In genomic region chr12:5373641-5374195, GRCm38 (mm10) we compare ENCODE assay signal across 8 mouse cellular contexts. TPM values are rescaled to one million over a fixed set of nuclear protein-coding genes. Genes with fewer than 3 reads are reported as not detected.
DNase-seq lines count a peak whose midpoint lies in the region; ATAC-seq and TF ChIP-seq lines count a peak whose summit lies in the region.

No protein-coding gene starts in this region.

- H3K27ac ChIP-seq in left cerebral cortex, adult 2 months = peak overlapping the region; percentile 99
- no peak overlapping the region for H3K27ac ChIP-seq in brown adipose tissue, adult 24 weeks (replicated peaks; ENCODE audit: low read depth, low read length)
- peak overlapping the region; percentile 96 for H3K27ac ChIP-seq in hindbrain, embryonic 13.5 days
- no peak overlapping the region for H3K27ac ChIP-seq in liver, embryonic 15.5 days (replicated peaks)

- no peaks in the 10 kb centered on the region for H3K36me3 ChIP-seq in hindbrain, embryonic 13.5 days
- H3K36me3 ChIP-seq in liver, embryonic 15.5 days (replicated peaks) = no peaks in the 10 kb centered on the region

- no peak for TF ChIP-seq CTCF in left cerebral cortex, adult 2 months (IDR thresholded peaks at IDR 0.05)

- intact Hi-C loops in left cerebral cortex, adult 2 months (cut with DNase I) = loop anchor here (5.0 to 10.0 kb wide), 3 partner anchors 101 to 1261 kb away; no protein-coding TSS in a partner anchor
- intact Hi-C loops in left cerebral cortex, postnatal 14 days (cut with DNase I) = loop anchor here (10.0 kb wide), 1 partner anchor 229 kb away; no protein-coding TSS in a partner anchor

- peak overlapping the region; percentile 71 for H3K4me3 ChIP-seq in left cerebral cortex, adult 2 months
- peak overlapping the region; percentile 73 for H3K4me3 ChIP-seq in brown adipose tissue, adult 24 weeks (ENCODE audit: insufficient read depth, low read depth, low read length)
- H3K4me3 ChIP-seq in hindbrain, embryonic 13.5 days = peak overlapping the region; percentile 90
- peak overlapping the region; percentile 49 for H3K4me3 ChIP-seq in liver, embryonic 15.5 days (replicated peaks)

- peak overlapping the region; percentile 98 for H3K9ac ChIP-seq in hindbrain, embryonic 13.5 days
- no peak overlapping the region for H3K9ac ChIP-seq in liver, embryonic 15.5 days

- no peaks in the 10 kb centered on the region for H3K9me3 ChIP-seq in hindbrain, embryonic 13.5 days
- no peaks in the 10 kb centered on the region for H3K9me3 ChIP-seq in liver, embryonic 15.5 days (replicated peaks)

- under 1% methylated on average over 42 of the region's 42 CpGs for whole genome bisulfite sequencing in hindbrain, embryonic 13.5 days
- 3% methylated on average over 42 of the region's 42 CpGs for WGBS in liver, embryonic 15.5 days (ENCODE audit: insufficient replicate concordance)

- H3K4me1 ChIP-seq in brown adipose tissue, adult 24 weeks (ENCODE audit: control insufficient read depth, insufficient read depth, insufficient read length, low read length) = no peaks in the 10 kb centered on the region
- peaks cover 35% of the 10 kb centered on the region for H3K4me1 ChIP-seq in hindbrain, embryonic 13.5 days (replicated peaks)
- H3K4me1 ChIP-seq in liver, embryonic 15.5 days (replicated peaks) = no peaks in the 10 kb centered on the region

- peaks cover 14% of the 10 kb centered on the region for H3K27me3 ChIP-seq in hindbrain, embryonic 13.5 days
- peaks cover 70% of the 10 kb centered on the region for H3K27me3 ChIP-seq in liver, embryonic 15.5 days

- ATAC-seq in hindbrain, embryonic 13.5 days (ENCODE audit: low FRiP score) = no peak
- no peak for ATAC-seq in liver, embryonic 15.5 days (ENCODE audit: insufficient read depth)

- DNase-seq in left cerebral cortex, adult 2 months (ENCODE audit: extremely low spot score in 1 of 2, low spot score in 2 of 2) = peak; percentile 46
- DNase-seq in left cerebral cortex, postnatal 14 days (ENCODE audit: low spot score in 2 of 2) = no peak
- peak; percentile 33 for DNase-seq in forelimb bud, embryonic 11.5 days (ENCODE audit: low read depth, low spot score)
- peak; percentile 43 for DNase-seq in right cerebral cortex, postnatal 4 days
- no peak for DNase-seq in frontal cortex, postnatal 10 days (ENCODE audit: low spot score in 2 of 2)

- H3K4me2 ChIP-seq in hindbrain, embryonic 13.5 days = peak overlapping the region; percentile 93
- peak overlapping the region; percentile 64 for H3K4me2 ChIP-seq in liver, embryonic 15.5 days

RNA-seq across cellular contexts. Expression of gene Klhl29, which starts 1.8 kb away (rescaled TPM):
- 10 to 100 TPM; 43.2 to 44.3 TPM for total RNA-seq in left cerebral cortex, adult 2 months (2021)
- 10 to 100 TPM; 39.0 to 44.3 TPM for total RNA-seq in left cerebral cortex, postnatal 14 days (2021)
- polyA plus RNA-seq in brown adipose tissue, adult 24 weeks (2012; ENCODE audit: insufficient read depth, insufficient read length, missing spikeins) = 0.67 and 0.71 TPM in 2 replicates
- polyA plus RNA-seq in hindbrain, embryonic 13.5 days (2015; fragmentation: Nextera tagmentation; extraction: Ambion mirVana) = 4.0 and 4.1 TPM in 2 replicates
- polyA plus RNA-seq in liver, embryonic 15.5 days (2015; fragmentation: Nextera tagmentation; extraction: Ambion mirVana) = 0.07 TPM in 2 replicates

Comparison
In these comparisons a context has a peak if more than half of its experiments do, and no peak if none do; other contexts are left out.
1. DNase-seq: peak in left cerebral cortex, adult 2 months (2 of 2), forelimb bud, embryonic 11.5 days (single experiment) and right cerebral cortex, postnatal 4 days (single experiment); none in left cerebral cortex, postnatal 14 days (0 of 2) and frontal cortex, postnatal 10 days (0 of 2).
2. H3K27ac ChIP-seq: peak in left cerebral cortex, adult 2 months (single experiment) and hindbrain, embryonic 13.5 days (single experiment); none in brown adipose tissue, adult 24 weeks (single experiment) and liver, embryonic 15.5 days (single experiment).
3. Peak in every context shown above with its lines, with median percentiles within 50 percentile points of each other: H3K4me3 ChIP-seq.